Mouse (Mus musculus) neural tube, embryonic 11.5 days (tissue): ENCODE measurements around the gene Kxd1. TPM values are rescaled to one million over a fixed set of nuclear protein-coding genes. Genes with fewer than 3 reads are reported as not detected.

Experiments
- ATAC-seq: fragments of 200-750 bp; cut with Nextera tagmentation; 2 replicates; pipeline ENCODE4 v1.8.0; 2017; ENCODE audit warnings: moderate number of reproducible peaks, mild to moderate bottlenecking, moderate TSS enrichment, moderate library complexity; ENCODE audit not compliant: insufficient read depth, low FRiP score, low TSS enrichment
- DNase-seq: peaks from one replicate; pipeline ENCODE4 v3.0.0-alpha.2; 2015; ENCODE audit warnings: low spot score
- H3K27ac ChIP-seq: fragments of 300-500 bp; sonication (generic); 2 replicates; pipeline ENCODE4 v1.5.1; 2014; ENCODE audit warnings: low read depth, mild to moderate bottlenecking, low read length
- H3K27me3 ChIP-seq: fragments of 300-500 bp; sonication (generic); 2 replicates; pipeline ENCODE4 v1.6.1; 2014; ENCODE audit warnings: mild to moderate bottlenecking, low read length, mixed read lengths; ENCODE audit not compliant: control insufficient read depth, insufficient read depth
- H3K36me3 ChIP-seq: fragments of 300-500 bp; sonication (generic); 2 replicates; pipeline ENCODE4 v1.6.1; 2014; ENCODE audit warnings: mild to moderate bottlenecking, low read length, moderate library complexity, mixed read lengths; ENCODE audit not compliant: control insufficient read depth, insufficient read depth
- H3K4me1 ChIP-seq: fragments of 300-500 bp; sonication (generic); 2 replicates; pipeline ENCODE4 v1.6.1; 2014; ENCODE audit warnings: low read length, mixed read lengths; ENCODE audit not compliant: control insufficient read depth, insufficient read depth
- H3K4me2 ChIP-seq: fragments of 300-500 bp; sonication (generic); 2 replicates; pipeline ENCODE4 v1.6.1; 2014; ENCODE audit warnings: low read depth, mild to moderate bottlenecking, moderate library complexity
- H3K4me3 ChIP-seq: fragments of 300-500 bp; sonication (generic); 2 replicates; pipeline ENCODE4 v1.5.1; 2014; ENCODE audit warnings: low read depth, low read length
- H3K9ac ChIP-seq: fragments of 300-500 bp; sonication (generic); 2 replicates; pipeline ENCODE4 v1.6.1; 2014; ENCODE audit warnings: mild to moderate bottlenecking, low read length
- H3K9me3 ChIP-seq: fragments of 300-500 bp; sonication (generic); 2 replicates; pipeline ENCODE4 v1.6.1; 2016; ENCODE audit warnings: low read length; ENCODE audit not compliant: control insufficient read depth
- WGBS: fragments of 180-500 bp; shearing (Covaris S2); extraction: QIAGEN DNeasy Blood & Tissue Kit; methylation state at CpG from one replicate; pipeline ENCODE4 v1.1.7; 2014; 5-methylcytosine and 5-hydroxymethylcytosine counted together
- polyA plus RNA-seq: library from polyadenylated mRNA; unstranded; fragments of >200 nt; fragmentation: Nextera tagmentation; extraction: Ambion mirVana; gene quantifications from 2 replicates; pipeline ENCODE4 v1.2.1, GENCODE M21; 2014

Gene Kxd1
- polyA plus RNA-seq, 1 experiment from 2014 or later = 49.8 TPM

GRCm38 (mm10) chr8:70506328-70507026 lies 21.3 kb downstream of the Kxd1 start, which contains the start of gene Rex1bd:
TSS of gene Rex1bd (minus strand) at chr8:70506752.
- DNase-seq = peak; percentile 94
- peaks cover 22% of the 10 kb centered on the region for H3K27me3 ChIP-seq
- peak; percentile 84 for ATAC-seq
- peak within 1 kb of the TSS; percentile 71 for H3K4me3 ChIP-seq
- H3K9me3 ChIP-seq = no peaks in the 10 kb centered on the region
- H3K27ac ChIP-seq = peak within 1 kb of the TSS; percentile 86
- WGBS = 3% methylated on average over 40 of the region's 40 CpGs
- H3K36me3 ChIP-seq = peaks cover 10% of the 10 kb centered on the region
- H3K9ac ChIP-seq = peak within 1 kb of the TSS; percentile 93
- H3K4me2 ChIP-seq = peak within 1 kb of the TSS; percentile 64
- peaks cover 26% of the 10 kb centered on the region for H3K4me1 ChIP-seq

GRCm38 (mm10) chr8:70505698-70506327 lies 21.9 kb downstream of the Kxd1 start:
- peak overlapping the region; percentile 64 for H3K4me2 ChIP-seq
- DNase-seq (peak; percentile 60), ATAC-seq (peak; percentile 18)
- H3K27ac ChIP-seq = no peak overlapping the region
- H3K36me3 ChIP-seq = peaks cover 10% of the 10 kb centered on the region
- H3K4me1 ChIP-seq = peaks cover 23% of the 10 kb centered on the region
- WGBS = 39% methylated on average over 32 of the region's 32 CpGs
- H3K9me3 ChIP-seq = no peaks in the 10 kb centered on the region
- peak overlapping the region; percentile 93 for H3K9ac ChIP-seq
- H3K4me3 ChIP-seq = peak overlapping the region; percentile 71
- peaks cover 29% of the 10 kb centered on the region for H3K27me3 ChIP-seq

GRCm38 (mm10) chr8:70504851-70505250 lies 22.9 kb downstream of the Kxd1 start:
- WGBS = 77% methylated on average over 3 of the region's 3 CpGs
- ATAC-seq (no peak), DNase-seq (peak; percentile 71)
- no peak overlapping the region for H3K4me3 ChIP-seq
- no peak overlapping the region; the same call in 1 of the 2 replicates for H3K4me2 ChIP-seq
- H3K27ac ChIP-seq = no peak overlapping the region
- peaks cover 23% of the 10 kb centered on the region for H3K4me1 ChIP-seq
- H3K27me3 ChIP-seq = peaks cover 39% of the 10 kb centered on the region
- H3K9ac ChIP-seq = no peak overlapping the region
- peaks cover 10% of the 10 kb centered on the region for H3K36me3 ChIP-seq
- no peaks in the 10 kb centered on the region for H3K9me3 ChIP-seq

- H3K27ac ChIP-seq = no peak overlapping the region
- H3K9me3 ChIP-seq = no peaks in the 10 kb centered on the region
- no peak overlapping the region for H3K4me2 ChIP-seq
- 51% methylated on average over 16 of the region's 16 CpGs for WGBS
- ATAC-seq (no peak), DNase-seq (no peak)
- no peak overlapping the region for H3K9ac ChIP-seq
- no peak overlapping the region for H3K4me3 ChIP-seq
- H3K4me1 ChIP-seq = peaks cover 20% of the 10 kb centered on the region
- peaks cover 44% of the 10 kb centered on the region for H3K27me3 ChIP-seq
- H3K36me3 ChIP-seq = peaks cover 10% of the 10 kb centered on the region
Measured at GRCm38 (mm10) chr8:70504291-70504716, 23.5 kb downstream of the Kxd1 start.

- Histone ChIP-seq H3K4me3 (0 out of 2 replicates have a peak overlapping the region, but pooled peaks have one; percentile 6), H3K4me2 (no peak overlapping the region), H3K4me1 (peaks cover 11% of the 10 kb centered on the region), H3K36me3 (peaks cover 10% of the 10 kb centered on the region), H3K27me3 (peaks cover 55% of the 10 kb centered on the region), H3K9ac (no peak overlapping the region), H3K27ac (no peak overlapping the region), H3K9me3 (no peaks in the 10 kb centered on the region)
- no peak for ATAC-seq
- DNase-seq = peak; percentile 84
- WGBS = 11% methylated on average over 46 of the region's 46 CpGs
Measured at GRCm38 (mm10) chr8:70503062-70503750, 24.6 kb downstream of the Kxd1 start.

GRCm38 (mm10) chr8:70502540-70502939 lies 25.2 kb downstream of the Kxd1 start:
- H3K4me3 ChIP-seq = no peak overlapping the region
- H3K9me3 ChIP-seq = no peaks in the 10 kb centered on the region
- H3K36me3 ChIP-seq = peaks cover 5% of the 10 kb centered on the region
- 29% methylated on average over 12 of the region's 12 CpGs for WGBS
- no peak overlapping the region for H3K27ac ChIP-seq
- H3K9ac ChIP-seq = no peak overlapping the region
- ATAC-seq = no peak
- H3K27me3 ChIP-seq = peaks cover 59% of the 10 kb centered on the region
- no peak for DNase-seq
- H3K4me2 ChIP-seq = no peak overlapping the region
- H3K4me1 ChIP-seq = peaks cover 11% of the 10 kb centered on the region

GRCm38 (mm10) chr8:70501820-70502529 lies 25.8 kb downstream of the Kxd1 start:
- peaks cover 11% of the 10 kb centered on the region for H3K4me1 ChIP-seq
- H3K36me3 ChIP-seq = 0 out of 2 replicates have a peak, but pooled peaks cover 2% of the 10 kb centered on the region
- H3K9ac ChIP-seq = no peak overlapping the region
- H3K27me3 ChIP-seq = peaks cover 65% of the 10 kb centered on the region
- H3K4me2 ChIP-seq = no peak overlapping the region
- H3K27ac ChIP-seq = no peak overlapping the region
- ATAC-seq = no peak
- WGBS = 7% methylated on average over 23 of the region's 23 CpGs
- no peak for DNase-seq
- H3K9me3 ChIP-seq = no peaks in the 10 kb centered on the region
- no peak overlapping the region for H3K4me3 ChIP-seq
